In the genomic region with DNA sequence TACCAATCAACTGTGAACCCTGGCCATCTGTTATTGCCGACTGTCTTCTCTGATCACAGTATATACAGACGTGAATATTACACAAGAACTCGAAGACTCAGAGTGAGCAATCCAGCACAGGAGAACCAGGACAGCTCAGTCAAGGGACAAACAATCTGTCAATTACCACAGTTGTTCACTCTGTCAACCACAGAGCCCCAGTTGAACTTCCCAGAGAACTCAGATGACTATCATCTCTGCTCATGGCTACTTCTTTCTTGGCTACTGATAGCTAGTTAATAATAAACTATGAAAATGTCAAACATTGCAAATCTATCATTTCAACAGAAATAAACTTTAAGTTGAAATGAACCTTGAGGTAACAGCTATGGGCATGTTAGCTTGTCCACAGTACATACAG, we compare ENCODE assay signal across 17 mouse cellular contexts.
DNase-seq lines count a peak whose midpoint lies in the region; ATAC-seq and TF ChIP-seq lines count a peak whose summit lies in the region.
"Had no signal": no experiment of that assay in that cellular context is flagged by ENCODE, and none has a peak within 500 bp of the region (broad histone marks: within the 10 kb centered on the region; RNA-seq: fewer than 3 reads in every experiment).

No protein-coding gene starts in this region.

- TF ChIP-seq CTCF in liver, adult 2 months (IDR thresholded peaks at IDR 0.05; ENCODE audit: low read depth, low read length) = no peak
- TF ChIP-seq CTCF in liver, postnatal 0 days (IDR thresholded peaks at IDR 0.05; ENCODE audit: low read depth) = no peak

- H3K79me2 ChIP-seq in liver, adult 2 months (ENCODE audit: control insufficient read depth, insufficient read depth, low read length) = peaks cover 3% of the 10 kb centered on the region; the same call in 1 of the 2 replicates

- ATAC-seq in liver, postnatal 0 days = peak; percentile 98
- ATAC-seq in liver, embryonic 12.5 days = no peak
- ATAC-seq: forebrain, embryonic 13.5 days; forebrain, embryonic 15.5 days; forebrain, postnatal 0 days had no signal

- peak overlapping the region; percentile 48; the same call in 1 of the 2 replicates for H3K27ac ChIP-seq in liver, adult 2 months (replicated peaks; ENCODE audit: insufficient read depth, low read depth, low read length)
- no peak overlapping the region for H3K27ac ChIP-seq in liver, postnatal 0 days (ENCODE audit: low read depth)
- no peak overlapping the region for H3K27ac ChIP-seq in liver, embryonic 12.5 days
- H3K27ac ChIP-seq: embryonic facial prominence, embryonic 10.5 days; embryonic facial prominence, embryonic 12.5 days; forebrain, embryonic 13.5 days; forebrain, embryonic 15.5 days had no signal

- H3K4me3 ChIP-seq in liver, adult 2 months (ENCODE audit: insufficient read depth, low read depth, low read length) = no peak overlapping the region
- no peak overlapping the region for H3K4me3 ChIP-seq in liver, postnatal 0 days (ENCODE audit: low read depth, low read length)
- no peak overlapping the region for H3K4me3 ChIP-seq in liver, embryonic 12.5 days
- H3K4me3 ChIP-seq: embryonic facial prominence, embryonic 10.5 days; embryonic facial prominence, embryonic 12.5 days; forebrain, embryonic 13.5 days; forebrain, embryonic 15.5 days had no signal

- H3K9me3 ChIP-seq in liver, postnatal 0 days (ENCODE audit: low read length) = no peaks in the 10 kb centered on the region
- no peaks in the 10 kb centered on the region for H3K9me3 ChIP-seq in liver, embryonic 12.5 days (replicated peaks)
- H3K9me3 ChIP-seq: embryonic facial prominence, embryonic 10.5 days; embryonic facial prominence, embryonic 12.5 days; forebrain, embryonic 13.5 days; forebrain, embryonic 15.5 days had no signal

- no peaks in the 10 kb centered on the region for H3K27me3 ChIP-seq in liver, adult 2 months (ENCODE audit: control insufficient read depth, insufficient read depth, low read length)
- no peaks in the 10 kb centered on the region for H3K27me3 ChIP-seq in liver, postnatal 0 days (ENCODE audit: insufficient read depth, low read length)
- no peaks in the 10 kb centered on the region for H3K27me3 ChIP-seq in liver, embryonic 12.5 days (replicated peaks)
- H3K27me3 ChIP-seq: embryonic facial prominence, embryonic 12.5 days; forebrain, embryonic 13.5 days; forebrain, embryonic 15.5 days had no signal

- peaks cover 11% of the 10 kb centered on the region for H3K4me1 ChIP-seq in liver, adult 2 months (ENCODE audit: control insufficient read depth, insufficient read depth, low read length)
- H3K4me1 ChIP-seq in liver, postnatal 0 days (ENCODE audit: insufficient read depth) = no peaks in the 10 kb centered on the region
- H3K4me1 ChIP-seq in liver, embryonic 12.5 days = 0 out of 2 replicates have a peak, but pooled peaks cover 7% of the 10 kb centered on the region
- H3K4me1 ChIP-seq: embryonic facial prominence, embryonic 10.5 days; embryonic facial prominence, embryonic 12.5 days; forebrain, embryonic 13.5 days; forebrain, embryonic 15.5 days had no signal

- TF ChIP-seq EP300 in liver, postnatal 0 days (IDR thresholded peaks at IDR 0.05; ENCODE audit: low read depth) = peak; percentile 25; the same call in 1 of the 2 replicates

- H3K9ac ChIP-seq in liver, adult 2 months (ENCODE audit: low read depth, low read length) = no peak overlapping the region
- no peak overlapping the region for H3K9ac ChIP-seq in liver, postnatal 0 days (replicated peaks)
- no peak overlapping the region for H3K9ac ChIP-seq in liver, embryonic 12.5 days
- H3K9ac ChIP-seq: embryonic facial prominence, embryonic 12.5 days; forebrain, embryonic 13.5 days; forebrain, embryonic 15.5 days; forebrain, postnatal 0 days had no signal

- 26% methylated on average over 3 of the region's 3 CpGs for WGBS in liver, adult 2 months
- WGBS in liver, postnatal 0 days (ENCODE audit: insufficient replicate concordance) = 52% methylated on average over 3 of the region's 3 CpGs
- 62% methylated on average over 3 of the region's 3 CpGs for WGBS in liver, embryonic 12.5 days (ENCODE audit: insufficient replicate concordance)

- H3K36me3 ChIP-seq in liver, adult 2 months (ENCODE audit: control insufficient read depth, insufficient read depth, low read length) = no peaks in the 10 kb centered on the region; the same call in 1 of the 2 replicates
- no peaks in the 10 kb centered on the region for H3K36me3 ChIP-seq in liver, postnatal 0 days (replicated peaks; ENCODE audit: insufficient read depth, low read length)
- peaks cover 6% of the 10 kb centered on the region for H3K36me3 ChIP-seq in liver, embryonic 12.5 days

- no peak overlapping the region for H3K4me2 ChIP-seq in liver, postnatal 0 days (ENCODE audit: low read depth, low read length)
- H3K4me2 ChIP-seq in liver, embryonic 12.5 days = no peak overlapping the region
- H3K4me2 ChIP-seq: embryonic facial prominence, embryonic 12.5 days; forebrain, embryonic 13.5 days; forebrain, embryonic 15.5 days had no signal

- TF ChIP-seq POLR2A in liver, adult 2 months (IDR thresholded peaks at IDR 0.05; ENCODE audit: extremely low read depth, insufficient read depth, low read length) = no peak

- DNase-seq in liver, adult 2 months (ENCODE audit: extremely low read depth, low read depth, low spot score) = peak; percentile 89
- DNase-seq in liver = no peak
- DNase-seq in liver, postnatal 0 days = no peak
- no peak for DNase-seq in gastrocnemius, postnatal 25 days
- DNase-seq: adrenal gland, adult 2 months; adrenal gland, postnatal 10 days; adrenal gland, postnatal 25 days; cerebellum, adult 11-12 months; cerebellum, adult 9-10 months; cerebellum, postnatal 10 days; cerebellum, postnatal 25 days; forebrain, postnatal 0 days had no signal
